Mouse (Mus musculus) MEL (cell line): ENCODE data around the gene Myh10. TPM values are rescaled to one million over a fixed set of nuclear protein-coding genes. Genes with fewer than 3 reads are reported as not detected.

Experiments
- DNase-seq: peaks from one replicate; pipeline ENCODE4 v3.0.0; 2011; ENCODE audit warnings: low read depth, low spot score
- H3K27ac ChIP-seq: 2 replicates; pipeline ENCODE4 v1.5.1; 2012; ENCODE audit warnings: low read depth, mild to moderate bottlenecking, control low read depth, low read length, moderate library complexity; ENCODE audit not compliant: control insufficient read depth
- H3K27me3 ChIP-seq, 2 experiments: fragments of 150-350 bp in 1 of 2; sonication (generic) in 1 of 2; 2 replicates each; pipeline ENCODE4 v1.6.1; 2012; ENCODE audit warnings: low read length in 2 of 2, mild to moderate bottlenecking in 2 of 2, improper control_type of control experiment in 1 of 2, moderate library complexity in 1 of 2; ENCODE audit not compliant: insufficient read depth in 2 of 2, control insufficient read depth in 1 of 2
- H3K36me3 ChIP-seq, 2 experiments: 2 replicates each; pipeline ENCODE4 v1.6.1; 2012 to 2014; ENCODE audit warnings: low read length in 2 of 2, improper control_type of control experiment in 1 of 2, inconsistent platforms in 1 of 2, mild to moderate bottlenecking in 1 of 2; ENCODE audit not compliant: insufficient read depth in 2 of 2, control insufficient read depth in 1 of 2
- H3K4me1 ChIP-seq, 2 experiments: fragments of 150-350 bp in 1 of 2; sonication (generic) in 1 of 2; 2 replicates each; pipeline ENCODE4 v1.6.1; 2012; ENCODE audit warnings: low read length in 2 of 2, improper control_type of control experiment in 1 of 2, mild to moderate bottlenecking in 1 of 2; ENCODE audit not compliant: insufficient read depth in 2 of 2, control insufficient read depth in 1 of 2
- H3K4me3 ChIP-seq, 2 experiments: fragments of 150-350 bp in 1 of 2; sonication (generic) in 1 of 2; 2 replicates each; pipeline ENCODE4 v1.5.1; 2012; ENCODE audit warnings: low read depth in 2 of 2, low read length in 2 of 2, mild to moderate bottlenecking in 2 of 2, moderate library complexity in 2 of 2, control low read depth in 1 of 2, improper control_type of control experiment in 1 of 2; ENCODE audit not compliant: control insufficient read depth in 1 of 2, insufficient read depth in 1 of 2
- H3K79me2 ChIP-seq: 2 replicates; pipeline ENCODE4 v1.6.1; 2012; ENCODE audit warnings: mild to moderate bottlenecking, low read length, moderate library complexity; ENCODE audit not compliant: control insufficient read depth, poor library complexity, insufficient read depth
- H3K9ac ChIP-seq: 2 replicates; pipeline ENCODE4 v1.6.1; 2012; ENCODE audit warnings: low read depth, mild to moderate bottlenecking, control low read depth, low read length, moderate library complexity; ENCODE audit not compliant: control insufficient read depth, poor library complexity, severe bottlenecking
- H3K9me3 ChIP-seq: fragments of 150-350 bp; sonication (generic); replicated peaks from 2 replicates; pipeline ENCODE4 v1.6.1; 2012; ENCODE audit warnings: mild to moderate bottlenecking, low read length, improper control_type of control experiment, moderate library complexity; ENCODE audit not compliant: insufficient read depth
- BHLHE40 ChIP-seq: IDR thresholded peaks from 2 replicates; pipeline ENCODE4 v1.6.1; 2012; ENCODE audit warnings: low read depth, mild to moderate bottlenecking, inconsistent platforms, low read length, improper control_type of control experiment, borderline replicate concordance
- CHD1 ChIP-seq: IDR thresholded peaks from 2 replicates; pipeline ENCODE4 v1.6.1; 2012; ENCODE audit warnings: low read depth, mild to moderate bottlenecking, inconsistent platforms, low read length, improper control_type of control experiment
- ELF1 ChIP-seq: IDR thresholded peaks from 2 replicates; pipeline ENCODE4 v1.6.1; 2014; ENCODE audit warnings: low read depth, mild to moderate bottlenecking, inconsistent platforms, low read length, improper control_type of control experiment, moderate library complexity
- EP300 ChIP-seq, 2 experiments: IDR thresholded peaks; 2 replicates each; pipeline ENCODE4 v1.6.1; 2011; ENCODE audit warnings: improper control_type of control experiment in 2 of 2, low read length in 2 of 2, low read depth in 1 of 2, mild to moderate bottlenecking in 1 of 2
- GABPA ChIP-seq: IDR thresholded peaks from 2 replicates; pipeline ENCODE4 v1.6.1; 2012; ENCODE audit warnings: low read depth, mild to moderate bottlenecking, inconsistent platforms, low read length, improper control_type of control experiment, moderate library complexity
- GATA1 ChIP-seq: IDR thresholded peaks from 2 replicates; pipeline ENCODE4 v1.6.1; 2011; ENCODE audit warnings: low read depth, low read length, improper control_type of control experiment
- HCFC1 ChIP-seq: IDR thresholded peaks from 2 replicates; pipeline ENCODE4 v1.6.1; 2012; ENCODE audit warnings: low read depth, mild to moderate bottlenecking, inconsistent platforms, low read length, improper control_type of control experiment, moderate library complexity
- JUND ChIP-seq: IDR thresholded peaks from 2 replicates; pipeline ENCODE4 v1.6.1; 2011; ENCODE audit warnings: low read depth, mild to moderate bottlenecking, improper control_type of control experiment, low read length
- KAT2A ChIP-seq: conservative IDR thresholded peaks from 2 replicates; pipeline ENCODE4 v1.6.1; 2012; ENCODE audit warnings: low read depth, low read length, improper control_type of control experiment, inconsistent platforms
- MAFK ChIP-seq: IDR thresholded peaks from 2 replicates; pipeline ENCODE4 v1.6.1; 2011; ENCODE audit warnings: low read depth, mild to moderate bottlenecking, low read length, improper control_type of control experiment, borderline replicate concordance
- MAX ChIP-seq: IDR thresholded peaks from 2 replicates; pipeline ENCODE4 v1.6.1; 2011; ENCODE audit warnings: low read length, improper control_type of control experiment
- MEF2A ChIP-seq: IDR thresholded peaks from 2 replicates; pipeline ENCODE4 v1.6.1; 2014; ENCODE audit warnings: low read depth, mild to moderate bottlenecking, inconsistent platforms, low read length, improper control_type of control experiment; ENCODE audit not compliant: poor library complexity, insufficient replicate concordance, severe bottlenecking; ENCODE audit errors: extremely low read depth
- MXI1 ChIP-seq: IDR thresholded peaks from 2 replicates; pipeline ENCODE4 v1.6.1; 2011; ENCODE audit warnings: mild to moderate bottlenecking, low read depth, low read length, improper control_type of control experiment
- MYB ChIP-seq: IDR thresholded peaks from 2 replicates; pipeline ENCODE4 v1.6.1; 2011; ENCODE audit warnings: mild to moderate bottlenecking, low read depth, low read length, improper control_type of control experiment
- MYC ChIP-seq: IDR thresholded peaks from 2 replicates; pipeline ENCODE4 v1.6.1; 2011; ENCODE audit warnings: low read depth, mild to moderate bottlenecking, low read length, improper control_type of control experiment, moderate library complexity
- NRF1 ChIP-seq: IDR thresholded peaks from 2 replicates; pipeline ENCODE4 v1.6.1; 2014; ENCODE audit warnings: low read depth, mild to moderate bottlenecking, inconsistent platforms, low read length, improper control_type of control experiment, moderate library complexity; ENCODE audit not compliant: poor library complexity, insufficient read depth, severe bottlenecking
- POLR2A ChIP-seq, 2 experiments: IDR thresholded peaks; 2 replicates each; pipeline ENCODE4 v1.6.1; 2011 to 2012; ENCODE audit warnings: low read length in 2 of 2, mild to moderate bottlenecking in 2 of 2, control low read depth in 1 of 2, improper control_type of control experiment in 1 of 2, low read depth in 1 of 2, moderate library complexity in 1 of 2; ENCODE audit not compliant: control insufficient read depth in 1 of 2, insufficient read depth in 1 of 2, poor library complexity in 1 of 2
- POLR2AphosphoS5 ChIP-seq: IDR thresholded peaks from 2 replicates; pipeline ENCODE4 v1.6.1; 2012; ENCODE audit warnings: low read depth, borderline replicate concordance, mild to moderate bottlenecking, inconsistent platforms, low read length, moderate library complexity, mixed read lengths
- SIN3A ChIP-seq: IDR thresholded peaks from 2 replicates; pipeline ENCODE4 v1.6.1; 2012; ENCODE audit warnings: low read length, improper control_type of control experiment, inconsistent platforms
- TBP ChIP-seq: IDR thresholded peaks from 2 replicates; pipeline ENCODE4 v1.8.0; 2011; ENCODE audit warnings: low read depth, low read length, improper control_type of control experiment
- TCF12 ChIP-seq: IDR thresholded peaks from 2 replicates; pipeline ENCODE4 v1.6.1; 2014; ENCODE audit warnings: low read depth, mild to moderate bottlenecking, inconsistent platforms, low read length, improper control_type of control experiment, moderate library complexity
- UBTF ChIP-seq: IDR thresholded peaks from 2 replicates; pipeline ENCODE4 v1.6.1; 2012; ENCODE audit warnings: low read depth, mild to moderate bottlenecking, inconsistent platforms, low read length, improper control_type of control experiment, moderate library complexity, borderline replicate concordance; ENCODE audit not compliant: insufficient read depth
- USF1 ChIP-seq: IDR thresholded peaks from 2 replicates; pipeline ENCODE4 v1.6.1; 2014; ENCODE audit warnings: low read depth, mild to moderate bottlenecking, inconsistent platforms, low read length, improper control_type of control experiment, moderate library complexity
- ZC3H11A ChIP-seq: IDR thresholded peaks from 2 replicates; pipeline ENCODE4 v1.6.1; 2012; ENCODE audit warnings: low read depth, mild to moderate bottlenecking, inconsistent platforms, low read length, improper control_type of control experiment
- ZKSCAN1 ChIP-seq: IDR thresholded peaks from 2 replicates; pipeline ENCODE4 v1.6.1; 2012; ENCODE audit warnings: low read depth, mild to moderate bottlenecking, inconsistent platforms, low read length, improper control_type of control experiment, moderate library complexity
- ZMIZ1 ChIP-seq: IDR thresholded peaks from 2 replicates; pipeline ENCODE4 v1.6.1; 2012; ENCODE audit warnings: low read depth, mild to moderate bottlenecking, inconsistent platforms, low read length, improper control_type of control experiment, moderate library complexity
- ZNF384 ChIP-seq: IDR thresholded peaks from 2 replicates; pipeline ENCODE4 v1.6.1; 2012; ENCODE audit warnings: low read depth, mild to moderate bottlenecking, inconsistent platforms, low read length, improper control_type of control experiment
- polyA plus RNA-seq, 2 experiments: library from polyadenylated mRNA; stranded (reverse) in 1 of 2; unstranded in 1 of 2; fragments of >175 nt in 1 of 2; fragments of >200 nt in 1 of 2; gene quantifications; 2 replicates each; pipeline versions ENCODE4 v1.2.1 to v1.2.4; 2012; ENCODE audit warnings: low replicate concordance in 2 of 2, low read depth in 1 of 2; ENCODE audit not compliant: insufficient read length in 2 of 2, insufficient read depth in 1 of 2, missing spikeins in 1 of 2
- total RNA-seq: library from RNA; depleted of rRNA; stranded (reverse); fragments of 300-350 nt; gene quantifications from 2 replicates; pipeline ENCODE4 v1.2.3, GENCODE M21; 2012

The Myh10 gene
- total and polyA plus RNA-seq, 3 experiments, result 99.3 to 187 (median 127) TPM

GRCm38 (mm10) chr11:68693447-68694040 is 2.2 kb downstream of the Myh10 start (continued):
- TF ChIP-seq ZMIZ1 (peak; percentile 47; the same call in 1 of the 2 replicates), USF1 (no peak), MAFK (no peak), GABPA (no peak), HCFC1 (no peak), ZNF384 (no peak), TBP (peak; percentile 59; the same call in 1 of the 2 replicates), NRF1 (no peak), ZC3H11A (no peak), EP300 (IDR thresholded peaks at IDR 0.05; ENCODE audit: low read depth in 1 of 2, low read length in 2 of 2) (peak; percentile 87 to 95), UBTF (no peak), CHD1 (0 out of 2 replicates have a peak, but pooled peaks have one; percentile 92), MYC (peak; percentile 89), SIN3A (peak; percentile 87), KAT2A (peak; percentile 20; the same call in 1 of the 2 replicates), JUND (no peak), BHLHE40 (peak; percentile 79; the same call in 1 of the 2 replicates), TCF12 (peak; percentile 95), MEF2A (no peak), POLR2A (IDR thresholded peaks at IDR 0.05; ENCODE audit: control insufficient read depth in 1 of 2, insufficient read depth in 1 of 2, low read depth in 1 of 2, low read length in 2 of 2, poor library complexity in 1 of 2) (no peak; a peak in 1 of 4 replicates), GATA1 (peak; percentile 94)
- TF ChIP-seq, all 39 proteins: peak for 17

- H3K4me1 ChIP-seq, result peaks cover 16 to 21% of the 10 kb centered on the region in 2 experiments
- TF ChIP-seq GATA1, result no peak
- TF ChIP-seq POLR2AphosphoS5, result no peak
- no peak for TF ChIP-seq ZMIZ1
- no peak for TF ChIP-seq ZC3H11A
- no peak for TF ChIP-seq TCF12
- no peak for TF ChIP-seq ZKSCAN1
- no peak for TF ChIP-seq HCFC1
- no peak for TF ChIP-seq MAFK
- TF ChIP-seq MAX, result no peak
- no peak for TF ChIP-seq MYB
- TF ChIP-seq ELF1, result no peak
- TF ChIP-seq MXI1, result no peak
- TF ChIP-seq SIN3A, result no peak
- TF ChIP-seq, all 39 proteins: peak for 0
- Histone ChIP-seq H3K79me2 (peaks cover 62% of the 10 kb centered on the region), H3K27me3 (no peaks in the 10 kb centered on the region), H3K4me3 (no peak overlapping the region), H3K36me3 (peaks cover 32 to 47% of the 10 kb centered on the region in 2 experiments), H3K9me3 (no peaks in the 10 kb centered on the region), H3K9ac (no peak overlapping the region), H3K27ac (peak overlapping the region; percentile 82; the same call in 1 of the 2 replicates)
- no peak for DNase-seq
Observed at GRCm38 (mm10) chr11:68702370-68702769, 11.0 kb downstream of the Myh10 start.
